Mouse (Mus musculus): Measurements from ENCODE around the gene Hspg2. TPM values are rescaled to one million over a fixed set of nuclear protein-coding genes. Genes with fewer than 3 reads are reported as not detected.

Hspg2 gene
- polyA plus RNA-seq, 1 experiment from 2014 or later: 3.7 TPM

- no peak overlapping the region for H3K9ac ChIP-seq (replicated peaks)
- peaks cover 15% of the 10 kb centered on the region for H3K4me1 ChIP-seq
- H3K4me2 ChIP-seq (replicated peaks): no peak overlapping the region
- no peak for ATAC-seq (replicated peaks)
- H3K27me3 ChIP-seq: no peaks in the 10 kb centered on the region
- H3K9me3 ChIP-seq: no peaks in the 10 kb centered on the region
- H3K4me3 ChIP-seq: no peak overlapping the region
- 88% methylated on average over 13 of the region's 13 CpGs for WGBS
- H3K27ac ChIP-seq (replicated peaks): no peak overlapping the region
- no peaks in the 10 kb centered on the region for H3K36me3 ChIP-seq
Measured at GRCm38 (mm10) chr4:137475271-137476050, 6.9 kb downstream of the Hspg2 start.

- Histone ChIP-seq H3K9ac (replicated peaks) (no peak overlapping the region), H3K27ac (replicated peaks) (no peak overlapping the region), H3K4me1 (peaks cover 17% of the 10 kb centered on the region), H3K4me3 (no peak overlapping the region), H3K9me3 (no peaks in the 10 kb centered on the region), H3K4me2 (replicated peaks) (no peak overlapping the region; the same call in 1 of the 2 replicates), H3K27me3 (no peaks in the 10 kb centered on the region), H3K36me3 (no peaks in the 10 kb centered on the region)
- no peak for ATAC-seq (replicated peaks)
- WGBS: 44% methylated on average over 10 of the region's 10 CpGs
Measured at GRCm38 (mm10) chr4:137476065-137476760, 7.6 kb downstream of the Hspg2 start.

- Histone ChIP-seq H3K4me2 (replicated peaks) (no peak overlapping the region; the same call in 1 of the 2 replicates), H3K27me3 (no peaks in the 10 kb centered on the region), H3K4me1 (peaks cover 17% of the 10 kb centered on the region), H3K9me3 (no peaks in the 10 kb centered on the region), H3K4me3 (no peak overlapping the region), H3K36me3 (no peaks in the 10 kb centered on the region), H3K9ac (replicated peaks) (no peak overlapping the region), H3K27ac (replicated peaks) (no peak overlapping the region)
- ATAC-seq (replicated peaks): no peak
- WGBS: 30% methylated on average over 16 of the region's 17 CpGs
Measured at GRCm38 (mm10) chr4:137476761-137477237, 8.2 kb downstream of the Hspg2 start.

- H3K4me1 ChIP-seq: peaks cover 17% of the 10 kb centered on the region
- 58% methylated on average over 6 of the region's 6 CpGs for WGBS
Measured at GRCm38 (mm10) chr4:137477611-137478010, 9.0 kb downstream of the Hspg2 start.

GRCm38 (mm10) chr4:137478306-137478705 is 9.7 kb downstream of the Hspg2 start:
- Histone ChIP-seq H3K4me2 (replicated peaks) (no peak overlapping the region), H3K36me3 (no peaks in the 10 kb centered on the region), H3K9ac (replicated peaks) (no peak overlapping the region), H3K9me3 (no peaks in the 10 kb centered on the region), H3K4me3 (no peak overlapping the region), H3K27ac (replicated peaks) (no peak overlapping the region), H3K4me1 (peaks cover 17% of the 10 kb centered on the region), H3K27me3 (no peaks in the 10 kb centered on the region)
- WGBS: 56% methylated on average over 5 of the region's 5 CpGs
- ATAC-seq (replicated peaks): no peak

More at GRCm38 (mm10) chr4:137477611-137478010, 9.0 kb downstream of the Hspg2 start:
- Histone ChIP-seq H3K36me3 (no peaks in the 10 kb centered on the region), H3K9me3 (no peaks in the 10 kb centered on the region), H3K9ac (replicated peaks) (no peak overlapping the region), H3K27me3 (no peaks in the 10 kb centered on the region), H3K4me3 (no peak overlapping the region), H3K27ac (replicated peaks) (no peak overlapping the region), H3K4me2 (replicated peaks) (no peak overlapping the region)
- ATAC-seq (replicated peaks): no peak

- Histone ChIP-seq H3K4me2 (replicated peaks) (no peak overlapping the region), H3K4me1 (peaks cover 23% of the 10 kb centered on the region), H3K9me3 (no peaks in the 10 kb centered on the region), H3K27ac (replicated peaks) (no peak overlapping the region), H3K4me3 (no peak overlapping the region), H3K9ac (replicated peaks) (no peak overlapping the region), H3K36me3 (no peaks in the 10 kb centered on the region), H3K27me3 (no peaks in the 10 kb centered on the region)
- WGBS: 9% methylated on average over 6 of the region's 6 CpGs
- ATAC-seq (replicated peaks): no peak
Measured at GRCm38 (mm10) chr4:137479757-137480156, 11.2 kb downstream of the Hspg2 start.

GRCm38 (mm10) chr4:137480191-137480992 is 11.8 kb downstream of the Hspg2 start:
- no peak overlapping the region for H3K9ac ChIP-seq (replicated peaks)
- peaks cover 25% of the 10 kb centered on the region for H3K4me1 ChIP-seq
- no peak overlapping the region for H3K4me2 ChIP-seq (replicated peaks)
- 30% methylated on average over 18 of the region's 19 CpGs for WGBS
- no peaks in the 10 kb centered on the region for H3K9me3 ChIP-seq
- no peaks in the 10 kb centered on the region for H3K36me3 ChIP-seq
- no peak for ATAC-seq (replicated peaks)
- no peak overlapping the region for H3K4me3 ChIP-seq
- H3K27me3 ChIP-seq: no peaks in the 10 kb centered on the region
- H3K27ac ChIP-seq (replicated peaks): no peak overlapping the region

GRCm38 (mm10) chr4:137480993-137481340 is 12.4 kb downstream of the Hspg2 start:
- H3K4me1 ChIP-seq: peaks cover 27% of the 10 kb centered on the region
- WGBS: 19% methylated on average over 1 of the region's 1 CpGs

GRCm38 (mm10) chr4:137481381-137482030 is 12.9 kb downstream of the Hspg2 start:
- H3K4me3 ChIP-seq: no peak overlapping the region
- H3K27ac ChIP-seq (replicated peaks): no peak overlapping the region
- peaks cover 28% of the 10 kb centered on the region for H3K4me1 ChIP-seq
- H3K9me3 ChIP-seq: no peaks in the 10 kb centered on the region
- no peak overlapping the region for H3K9ac ChIP-seq (replicated peaks)
- no peaks in the 10 kb centered on the region for H3K36me3 ChIP-seq
- WGBS: 70% methylated on average over 13 of the region's 13 CpGs
- no peak overlapping the region for H3K4me2 ChIP-seq (replicated peaks)
- ATAC-seq (replicated peaks): no peak
- no peaks in the 10 kb centered on the region for H3K27me3 ChIP-seq

More at GRCm38 (mm10) chr4:137480993-137481340, 12.4 kb downstream of the Hspg2 start:
- H3K9me3 ChIP-seq: no peaks in the 10 kb centered on the region
- no peaks in the 10 kb centered on the region for H3K27me3 ChIP-seq
- no peak overlapping the region for H3K4me3 ChIP-seq
- H3K9ac ChIP-seq (replicated peaks): no peak overlapping the region
- H3K4me2 ChIP-seq (replicated peaks): no peak overlapping the region
- no peak for ATAC-seq (replicated peaks)
- H3K27ac ChIP-seq (replicated peaks): no peak overlapping the region
- no peaks in the 10 kb centered on the region for H3K36me3 ChIP-seq

- Histone ChIP-seq H3K9ac (replicated peaks) (no peak overlapping the region), H3K27me3 (no peaks in the 10 kb centered on the region), H3K27ac (replicated peaks) (no peak overlapping the region), H3K4me3 (no peak overlapping the region), H3K4me2 (replicated peaks) (no peak overlapping the region), H3K9me3 (no peaks in the 10 kb centered on the region), H3K36me3 (no peaks in the 10 kb centered on the region), H3K4me1 (peaks cover 35% of the 10 kb centered on the region)
- ATAC-seq (replicated peaks): no peak
- 68% methylated on average over 16 of the region's 16 CpGs for WGBS
Measured at GRCm38 (mm10) chr4:137483871-137484270, 15.3 kb downstream of the Hspg2 start.

- Histone ChIP-seq H3K4me2 (replicated peaks) (no peak overlapping the region), H3K27me3 (no peaks in the 10 kb centered on the region), H3K4me1 (peaks cover 39% of the 10 kb centered on the region), H3K36me3 (no peaks in the 10 kb centered on the region), H3K9me3 (no peaks in the 10 kb centered on the region), H3K4me3 (no peak overlapping the region), H3K9ac (replicated peaks) (no peak overlapping the region), H3K27ac (replicated peaks) (peak overlapping the region; percentile 12; the same call in 1 of the 2 replicates)
- ATAC-seq (replicated peaks): peak; percentile 13; the same call in 1 of the 2 replicates
- 57% methylated on average over 7 of the region's 7 CpGs for WGBS
Measured at GRCm38 (mm10) chr4:137484586-137484985, 16.0 kb downstream of the Hspg2 start.

Measured in forebrain, embryonic 15.5 days (tissue).